Mouse (Mus musculus) MEL (cell line): ENCODE data around the gene Arhgef7.

ENCODE experiments used
- BHLHE40 ChIP-seq: IDR thresholded peaks from 2 replicates; pipeline ENCODE4 v1.6.1; 2012; ENCODE audit warnings: low read depth, mild to moderate bottlenecking, inconsistent platforms, low read length, improper control_type of control experiment, borderline replicate concordance
- CTCF ChIP-seq, 3 experiments: IDR thresholded peaks in 2 of 3; conservative IDR thresholded peaks in 1 of 3; 2 replicates each; pipeline ENCODE4 v1.5.1; 2011 to 2012; ENCODE audit warnings: low read length in 3 of 3, low read depth in 2 of 3, mild to moderate bottlenecking in 2 of 3, improper control_type of control experiment in 1 of 3, inconsistent platforms in 1 of 3, mixed read lengths in 1 of 3, moderate library complexity in 1 of 3; ENCODE audit not compliant: control insufficient read depth in 1 of 3, insufficient read depth in 1 of 3, poor library complexity in 1 of 3, severe bottlenecking in 1 of 3
- GATA1 ChIP-seq: IDR thresholded peaks from 2 replicates; pipeline ENCODE4 v1.6.1; 2011; ENCODE audit warnings: low read depth, low read length, improper control_type of control experiment
- NRF1 ChIP-seq: IDR thresholded peaks from 2 replicates; pipeline ENCODE4 v1.6.1; 2014; ENCODE audit warnings: low read depth, mild to moderate bottlenecking, inconsistent platforms, low read length, improper control_type of control experiment, moderate library complexity; ENCODE audit not compliant: poor library complexity, insufficient read depth, severe bottlenecking
- POLR2AphosphoS2 ChIP-seq: IDR thresholded peaks from 2 replicates; pipeline ENCODE4 v1.6.1; 2011; ENCODE audit warnings: low read length, improper control_type of control experiment
- POLR2AphosphoS5 ChIP-seq: IDR thresholded peaks from 2 replicates; pipeline ENCODE4 v1.6.1; 2012; ENCODE audit warnings: low read depth, borderline replicate concordance, mild to moderate bottlenecking, inconsistent platforms, low read length, moderate library complexity, mixed read lengths
- SIN3A ChIP-seq: IDR thresholded peaks from 2 replicates; pipeline ENCODE4 v1.6.1; 2012; ENCODE audit warnings: low read length, improper control_type of control experiment, inconsistent platforms

DNA sequence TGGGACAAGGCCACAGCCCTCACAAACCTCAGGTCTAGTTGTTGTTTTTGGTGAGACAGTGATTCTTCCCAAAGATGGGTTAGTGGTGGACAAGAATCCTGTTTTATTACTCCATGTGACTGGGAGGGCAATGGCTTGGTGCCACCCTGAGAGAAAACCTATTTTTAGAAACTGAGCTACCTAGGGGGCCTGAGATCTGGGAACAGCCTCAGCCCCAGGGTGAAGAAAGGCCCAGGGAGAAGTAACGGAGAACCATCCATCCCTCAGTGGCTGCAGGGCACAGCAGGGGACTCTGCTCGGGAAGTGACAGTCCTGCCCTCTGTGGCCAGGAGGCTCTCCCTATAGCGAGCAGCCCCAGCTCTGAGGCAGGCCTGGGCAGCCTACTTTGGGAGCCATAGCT is 19.8 kb upstream of the Arhgef7 start:
- no peak for TF ChIP-seq BHLHE40
- no peak for TF ChIP-seq NRF1
- TF ChIP-seq GATA1: no peak
- TF ChIP-seq POLR2AphosphoS5: no peak
- no peak for TF ChIP-seq CTCF (IDR thresholded peaks at IDR 0.05 in 2 of 3, conservative IDR thresholded peaks at IDR 0.05 in 1 of 3; ENCODE audit: control insufficient read depth in 1 of 3, insufficient read depth in 1 of 3, low read depth in 2 of 3, low read length in 3 of 3, poor library complexity in 1 of 3, severe bottlenecking in 1 of 3)
- no peak for TF ChIP-seq POLR2AphosphoS2
- no peak for TF ChIP-seq SIN3A
